Mouse (Mus musculus) monocyte, adult 2 months (primary cell): ENCODE measurements around the gene Fkbp4.

Experiments used
- DNase-seq, 2 experiments: peaks; one replicate each; pipeline ENCODE4 v3.0.0; 2022; ENCODE audit warnings: low spot score in 2 of 2, low read depth in 1 of 2

Gene Fkbp4

GRCm38 (mm10) chr6:128438317-128438870 is at the start of gene Fkbp4:
TSS of gene Fkbp4 (minus strand) at chr6:128438677.
- peak; percentile 71 to 86 for DNase-seq

GRCm38 (mm10) chr6:128487736-128488135 is 49.3 kb upstream of the Fkbp4 start:
- no peak for DNase-seq

DNA sequence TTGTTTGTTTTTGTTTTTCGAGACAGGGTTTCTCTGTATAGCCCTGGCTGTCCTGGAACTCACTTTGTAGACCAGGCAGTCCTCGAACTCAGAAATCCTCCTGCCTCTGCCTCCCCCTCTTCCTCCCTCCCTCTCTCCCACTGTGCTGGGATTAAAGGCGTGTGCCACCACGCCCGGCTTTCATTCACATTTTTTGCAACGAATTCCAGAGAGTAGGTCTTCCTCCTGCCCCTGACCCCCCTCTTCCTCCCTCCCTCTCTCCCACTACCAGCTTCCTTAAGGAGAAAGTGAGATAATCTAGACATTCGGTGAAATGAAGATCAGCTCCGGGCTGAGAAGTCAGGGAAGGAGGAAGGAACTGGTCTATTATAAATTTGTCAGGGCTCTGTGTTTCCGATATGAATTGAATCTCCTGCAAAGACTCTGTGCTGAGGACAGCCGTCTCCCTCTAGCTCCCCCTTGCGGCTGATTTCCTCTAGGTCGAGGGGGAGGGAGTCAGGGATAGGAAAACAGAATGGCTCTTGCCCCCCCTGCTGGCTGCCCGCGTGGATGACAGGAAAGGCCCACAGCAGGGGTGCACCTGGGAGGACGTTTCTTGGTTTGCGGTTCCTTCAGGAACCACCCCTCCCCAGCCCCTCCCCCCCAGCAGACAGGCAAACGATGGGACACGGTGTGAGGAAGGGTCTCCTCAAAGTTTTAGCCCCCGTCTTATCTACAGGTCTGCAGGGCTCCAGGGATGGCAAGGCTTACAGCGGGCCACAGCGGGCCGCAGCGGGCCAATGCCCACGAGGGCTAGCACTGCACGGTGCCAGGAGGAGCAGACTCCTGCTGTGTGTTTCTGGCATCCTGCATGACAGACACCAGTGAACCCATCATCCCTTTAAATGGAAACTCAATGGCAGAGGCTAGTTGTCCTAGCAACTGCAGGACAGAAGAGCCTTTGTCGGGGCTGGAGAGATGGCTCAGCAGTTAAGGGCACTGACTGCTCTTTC is 41.3 kb upstream of the Fkbp4 start:
- DNase-seq = peak; percentile 76 to 88

DNA sequence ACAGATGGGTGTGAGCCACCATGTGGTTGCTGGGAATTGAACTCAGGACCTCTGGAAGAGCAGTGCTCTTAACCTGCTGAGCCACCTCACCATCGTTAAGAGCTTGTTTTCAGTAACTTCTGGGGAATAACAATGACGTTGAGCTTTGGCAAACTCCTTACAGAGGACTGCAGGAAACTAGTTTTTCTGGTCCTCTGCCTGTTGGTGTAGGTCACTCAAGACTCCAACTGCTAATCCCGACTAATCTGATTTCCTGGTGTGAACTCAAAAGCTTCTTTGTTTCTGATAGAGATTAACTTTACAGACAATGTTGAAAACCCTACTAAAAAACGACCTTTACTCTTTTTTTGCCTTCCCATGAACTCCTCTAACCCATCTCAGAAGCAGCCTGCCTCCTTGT is 39.0 kb upstream of the Fkbp4 start:
- no peak for DNase-seq

GRCm38 (mm10) chr6:128474112-128474511 is 35.6 kb upstream of the Fkbp4 start:
- DNase-seq = no peak

DNA sequence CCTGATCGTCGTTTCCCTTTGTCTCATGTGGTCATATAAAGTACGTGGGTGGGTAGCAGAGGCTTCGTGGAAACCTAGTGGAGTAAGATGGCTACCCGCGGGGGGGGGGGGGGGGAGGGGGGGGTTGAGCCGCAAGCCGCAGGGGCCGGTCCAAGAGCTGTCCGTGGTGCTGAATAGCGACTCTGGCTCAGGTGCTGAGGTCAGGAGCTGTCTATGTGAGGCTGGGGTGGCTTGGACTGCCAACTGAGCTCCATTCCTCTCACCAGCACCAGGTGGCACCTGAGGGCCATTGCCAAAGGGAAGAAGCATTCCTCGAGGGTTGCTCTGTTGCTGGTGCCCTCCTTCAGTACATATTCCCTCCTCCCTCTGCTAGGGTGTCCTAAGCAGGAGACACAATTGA is 31.0 kb upstream of the Fkbp4 start:
- DNase-seq = no peak

DNA sequence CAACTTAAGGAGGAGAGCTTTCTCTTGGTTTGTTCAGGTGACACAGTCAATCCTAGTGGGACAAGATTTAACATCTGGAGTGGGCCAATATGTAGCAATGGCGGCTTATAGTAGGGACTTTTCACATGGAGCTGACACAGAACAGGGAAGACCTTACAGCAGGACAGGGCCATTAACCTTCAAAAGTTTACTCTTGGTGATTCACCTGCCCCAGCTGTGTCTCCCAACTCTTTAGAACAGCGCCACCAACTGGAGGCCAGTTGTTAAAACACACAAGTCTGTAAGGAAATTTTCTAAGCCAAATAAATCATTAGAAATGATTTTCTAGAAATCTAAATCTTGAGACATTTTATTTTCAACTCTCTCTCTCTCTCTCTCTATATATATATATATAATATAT is 28.8 kb upstream of the Fkbp4 start:
- DNase-seq = no peak

- DNase-seq = no peak
These were observed 28.1 kb upstream of the Fkbp4 start for GRCm38 (mm10) chr6:128466563-128466962.

GRCm38 (mm10) chr6:128466043-128466442 is 27.6 kb upstream of the Fkbp4 start:
- no peak for DNase-seq

DNA sequence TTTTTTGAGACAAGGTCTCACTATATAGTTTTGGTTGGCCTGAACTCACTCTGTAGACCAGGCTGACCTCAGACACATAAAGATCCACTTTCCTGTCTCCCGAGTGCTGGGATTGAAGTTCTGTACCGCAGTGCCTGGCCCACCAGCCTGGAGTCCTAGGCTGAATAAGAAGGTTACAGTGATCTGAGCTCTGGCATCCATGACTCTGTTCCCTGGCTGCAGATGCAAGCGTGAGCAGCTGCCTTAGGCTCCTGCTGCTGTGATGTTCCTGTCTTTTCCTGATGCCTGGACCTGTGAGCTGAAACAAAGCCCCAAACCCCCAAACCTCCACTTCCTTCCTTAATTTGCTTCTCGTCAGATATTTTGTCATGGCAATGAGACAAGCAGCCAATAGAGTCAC is 26.5 kb upstream of the Fkbp4 start:
- DNase-seq = no peak

DNA sequence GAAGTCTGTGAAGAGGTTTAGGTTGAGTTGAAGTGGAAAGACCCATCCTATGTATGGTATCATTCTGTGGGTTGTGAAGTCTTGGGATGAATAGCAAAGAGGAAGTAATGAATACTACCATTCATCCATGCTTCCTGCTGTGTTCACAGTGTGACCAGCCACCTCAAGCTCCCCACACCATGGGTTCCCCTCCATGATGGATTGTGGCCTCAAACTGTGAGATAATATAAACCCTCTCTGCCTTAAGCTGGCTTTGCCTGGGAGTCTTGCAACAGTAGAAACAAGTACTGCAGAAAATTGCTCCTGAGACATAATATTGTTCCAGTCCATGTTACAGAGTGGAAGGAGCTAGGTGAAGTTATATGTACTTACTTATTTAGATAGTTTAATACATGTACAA is 23.1 kb upstream of the Fkbp4 start:
- no peak for DNase-seq

- no peak for DNase-seq
These were observed 22.4 kb upstream of the Fkbp4 start for GRCm38 (mm10) chr6:128460729-128461503.

DNA sequence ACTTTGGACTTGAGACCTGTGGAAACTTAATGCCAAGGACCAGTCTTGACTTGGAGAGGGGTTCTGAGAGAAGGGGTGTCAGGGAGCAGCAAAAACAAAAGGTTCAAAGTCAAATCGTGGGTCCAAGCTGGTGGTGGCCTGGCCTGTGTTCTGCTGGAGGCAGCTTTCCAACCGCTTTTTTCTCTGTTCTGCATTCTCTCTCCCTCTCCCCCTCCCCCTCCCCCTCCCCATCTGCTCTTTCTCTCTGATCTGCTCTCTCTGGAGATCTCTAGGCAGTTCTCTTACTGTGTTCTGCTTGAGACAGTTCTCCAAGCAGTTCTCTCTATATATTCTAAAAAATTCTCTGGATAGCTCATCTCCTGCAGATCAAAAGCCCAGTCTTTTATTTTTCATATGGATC is 21.8 kb upstream of the Fkbp4 start:
- DNase-seq = no peak

DNA sequence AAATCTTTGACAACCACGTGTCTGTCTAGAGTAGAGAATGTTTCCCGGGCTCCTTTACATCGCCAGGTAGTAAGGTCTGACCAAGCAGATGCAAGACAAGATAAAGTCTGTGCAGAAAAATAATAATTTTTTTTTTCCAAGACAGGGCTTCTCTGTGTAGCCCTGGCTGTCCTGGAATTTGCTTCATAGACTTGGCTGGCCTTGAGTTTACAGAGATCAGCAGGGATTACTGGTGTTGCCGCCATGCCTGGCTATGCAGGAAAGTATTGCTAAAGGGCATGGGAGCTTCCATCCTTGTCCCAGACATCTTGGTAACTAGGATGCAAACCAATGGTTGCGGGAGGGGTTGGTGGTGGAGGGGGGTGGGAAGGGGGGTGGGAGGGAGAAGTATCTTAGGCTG is 18.7 kb upstream of the Fkbp4 start:
- no peak for DNase-seq

DNA sequence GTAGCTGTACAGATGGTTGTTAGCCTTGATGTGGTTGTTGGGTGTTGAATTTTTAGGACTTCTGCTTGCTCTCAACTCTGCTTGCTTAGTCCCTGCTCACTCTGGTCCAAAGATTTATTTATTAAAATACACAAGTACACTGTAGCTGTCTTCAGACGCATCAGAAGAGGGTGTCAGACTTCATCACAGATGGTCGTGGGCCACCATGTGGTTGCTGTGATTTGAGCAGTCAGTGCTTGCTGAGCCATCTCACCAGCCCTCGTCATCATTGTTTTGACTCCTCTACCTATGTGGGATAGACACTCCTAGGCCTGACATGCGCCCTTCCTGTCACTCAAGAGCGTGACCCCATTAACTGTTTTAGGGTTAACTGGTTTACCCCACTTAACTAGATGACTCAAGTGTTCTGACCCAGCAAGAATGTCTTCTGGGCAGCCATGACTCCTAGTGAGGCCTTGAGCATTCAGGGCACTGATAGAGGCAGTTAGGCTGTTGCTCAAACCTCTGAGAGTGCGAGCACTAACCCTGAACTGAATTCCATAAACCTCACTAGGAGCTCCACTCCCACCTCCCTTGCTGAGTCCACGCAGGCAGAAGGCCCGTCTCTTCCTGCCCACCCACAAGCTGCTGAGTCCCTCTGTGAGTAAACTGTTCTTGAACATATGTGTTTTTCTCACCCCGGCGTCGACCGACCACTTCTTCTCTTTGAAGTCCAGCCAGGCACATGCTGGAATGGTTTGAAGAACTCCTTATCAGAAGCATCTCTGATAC is 17.5 kb upstream of the Fkbp4 start:
- no peak for DNase-seq

GRCm38 (mm10) chr6:128447063-128447462 is 8.6 kb upstream of the Fkbp4 start:
- no peak for DNase-seq

- DNase-seq = peak in 1 of 2 experiments; percentile 10
These were observed 7.5 kb upstream of the Fkbp4 start for GRCm38 (mm10) chr6:128445761-128446535.

DNA sequence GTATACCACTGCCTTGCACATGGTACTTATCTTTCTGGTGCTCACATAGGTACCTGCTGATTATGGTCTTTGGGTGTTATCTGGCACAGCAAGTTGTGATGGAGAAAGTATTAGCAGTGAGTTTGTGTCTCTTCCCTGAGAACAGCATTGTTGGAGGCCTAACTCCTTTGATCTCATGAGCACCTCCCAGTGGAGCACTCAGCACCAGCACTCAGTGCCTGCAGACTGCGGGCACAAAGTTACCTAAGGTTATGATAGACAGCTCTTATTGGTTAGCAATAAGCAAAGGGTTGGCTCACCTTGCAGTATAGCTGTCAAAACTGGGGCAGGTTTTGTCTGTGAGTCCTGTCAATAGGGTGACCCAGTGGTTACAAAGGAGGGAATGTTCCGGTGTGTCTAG is 1.8 kb upstream of the Fkbp4 start:
- no peak for DNase-seq

DNA sequence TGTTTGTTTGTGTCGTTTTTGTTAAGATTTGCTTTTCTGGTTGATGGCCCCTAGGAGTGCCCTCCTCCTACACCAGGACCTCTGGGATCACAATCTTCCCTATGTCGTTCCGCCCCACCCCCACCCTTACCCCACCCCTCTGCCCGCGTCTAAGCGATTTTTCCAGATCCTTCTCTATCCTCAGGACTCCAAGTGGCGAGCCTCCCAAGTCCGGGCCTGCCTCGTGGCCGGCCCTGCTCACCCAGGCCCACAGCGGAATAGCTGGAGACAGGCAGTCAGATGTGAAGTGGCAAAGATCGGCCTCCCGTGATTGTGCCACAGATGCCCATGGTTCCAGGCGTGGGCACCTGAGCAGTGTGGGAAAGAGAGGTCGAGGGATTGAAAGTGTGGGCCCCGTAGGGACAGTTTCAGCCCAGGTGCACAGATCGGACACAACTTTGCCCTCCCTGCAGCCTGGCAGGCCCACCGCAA is 429 bp upstream of the Fkbp4 start:
- no peak for DNase-seq

DNA sequence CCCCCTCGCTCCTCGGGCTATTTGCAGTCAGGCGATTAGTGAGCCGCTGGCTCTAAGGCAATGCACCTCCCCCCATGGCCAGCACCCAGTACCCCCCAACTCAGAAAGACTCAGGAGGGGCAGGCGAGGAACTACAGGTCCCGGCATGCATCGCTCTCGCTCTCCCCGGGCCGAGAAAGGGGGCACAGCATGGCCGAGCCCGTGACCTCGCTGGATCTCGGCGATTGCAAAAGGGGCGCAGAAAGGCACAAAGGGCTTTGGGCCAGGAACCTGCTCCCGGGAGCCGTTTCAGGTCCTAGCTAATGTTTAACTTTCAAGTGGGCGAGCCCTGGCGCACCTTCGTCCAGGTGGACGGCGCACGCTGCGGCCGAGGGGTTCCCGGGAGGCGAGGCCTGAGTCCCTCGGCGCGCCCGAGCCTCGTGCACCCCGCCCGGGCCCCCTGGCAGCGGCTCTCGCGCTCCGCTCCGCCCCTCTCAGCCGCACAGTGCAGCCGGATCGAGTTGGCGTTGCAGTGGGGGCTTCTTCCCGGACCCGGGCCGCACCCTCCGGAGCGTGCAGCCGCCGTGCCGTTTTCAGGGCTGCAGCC is 653 bp downstream of the Fkbp4 start:
- no peak for DNase-seq
